Mouse (Mus musculus) left cerebral cortex, adult 18-20 months (tissue): ENCODE measurements around the gene Myh9. TPM values are rescaled to one million over a fixed set of nuclear protein-coding genes. Genes with fewer than 3 reads are reported as not detected.
"Not testable (repeated sequence)": the region's sequence is repeated elsewhere in the genome, so short reads cannot be mapped to it uniquely, and the experiment has no call there.

Experiments used
- DNase-seq, 2 experiments: peaks; one replicate each; pipeline ENCODE4 v3.0.0; 2021 to 2022; ENCODE audit warnings: low spot score in 2 of 2, mixed read lengths in 1 of 2
- total RNA-seq, 2 experiments: library from RNA; stranded (reverse); gene quantifications; 2 replicates each; pipeline ENCODE4 v1.2.3; 2021

Myh9 gene
- total RNA-seq, 2 experiments from 2014 or later, result 74.4 to 78.9 TPM

GRCm38 (mm10) chr15:77727745-77728144, 114.2 kb downstream of the Myh9 start:
- DNase-seq, result not testable (repeated sequence)

- DNase-seq, result not testable (repeated sequence)
Measured at GRCm38 (mm10) chr15:77727139-77727538, 114.8 kb downstream of the Myh9 start.

GRCm38 (mm10) chr15:77725393-77726020, 116.5 kb downstream of the Myh9 start:
- not testable (repeated sequence) for DNase-seq

DNA sequence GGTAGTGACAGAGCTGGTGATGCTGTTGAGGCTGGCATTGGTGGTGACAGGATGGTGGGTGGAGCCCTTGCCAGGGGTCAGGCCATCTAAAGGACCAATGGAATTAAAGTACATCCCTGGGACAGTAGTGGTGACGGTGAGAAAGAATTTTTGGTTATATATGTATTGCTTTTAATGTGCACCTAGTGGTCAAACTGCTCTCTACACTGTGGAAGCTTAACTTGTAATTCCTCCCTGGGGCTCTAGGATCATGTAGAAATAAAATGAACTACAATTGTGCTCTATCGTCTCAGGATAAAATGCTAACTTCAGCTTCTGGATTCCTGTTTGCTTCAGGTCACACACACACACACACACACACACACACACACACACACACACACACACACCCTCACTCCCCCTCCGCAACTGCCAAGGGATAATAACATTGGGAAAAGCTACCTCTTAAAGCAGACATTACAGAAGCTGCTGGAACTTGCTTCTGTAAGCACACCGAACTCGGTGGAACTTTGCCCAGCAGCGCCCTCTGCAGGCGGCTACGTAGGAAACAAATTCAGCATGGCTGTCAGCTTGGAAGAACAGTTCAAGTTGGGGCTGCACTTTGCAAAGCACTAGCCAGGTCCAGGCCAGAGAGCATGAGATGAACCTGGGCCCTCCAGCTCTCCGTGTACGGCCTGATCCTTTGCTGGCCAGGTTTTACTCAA, 117.6 kb downstream of the Myh9 start:
- not testable (repeated sequence) for DNase-seq

GRCm38 (mm10) chr15:77721509-77721908, 120.5 kb downstream of the Myh9 start:
- DNase-seq, result not testable (repeated sequence)

GRCm38 (mm10) chr15:77718240-77718639, 123.7 kb downstream of the Myh9 start:
- DNase-seq, result not testable (repeated sequence)

Other genes starting within 250 kb of the Myh9 start
- under 1 TPM; 0.19 to 0.26 TPM for gene Apol10b, start 246.1 kb downstream of the Myh9 start, total RNA-seq
- not detected for gene Gm36245, start 242.9 kb downstream of the Myh9 start, total RNA-seq
- gene Apol11b, start 198.9 kb downstream of the Myh9 start, total RNA-seq, result under 1 TPM in 1 of 2 experiments, not detected in 1; 0.26 TPM
- gene Apol7e, start 143.3 kb downstream of the Myh9 start, total RNA-seq, result not detected
- gene Apol9b, start 113.1 kb downstream of the Myh9 start, total RNA-seq, result not detected
- gene Apol8, start 85.2 kb downstream of the Myh9 start, total RNA-seq, result 1 to 10 TPM; 7.9 to 9.2 TPM
- 100 to 1,000 TPM; 145 TPM for gene Txn2, start 86.8 kb upstream of the Myh9 start, total RNA-seq
- 10 to 100 TPM; 10.6 to 14.0 TPM for gene Foxred2, start 114.5 kb upstream of the Myh9 start, total RNA-seq
- 100 to 1,000 TPM; 101 to 102 TPM for gene Eif3d, start 128.6 kb upstream of the Myh9 start, total RNA-seq